Mouse (Mus musculus) stomach, postnatal 0 days (tissue): ENCODE measurements around the gene Esrp2. TPM values are rescaled to one million over a fixed set of nuclear protein-coding genes. Genes with fewer than 3 reads are reported as not detected.

Source experiments
- ATAC-seq: fragments of 200-750 bp; cut with Nextera tagmentation; 2 replicates; pipeline ENCODE4 v1.8.0; 2017; ENCODE audit not compliant: low FRiP score, low TSS enrichment
- DNase-seq: peaks from one replicate; pipeline ENCODE4 v3.0.0-alpha.2; 2016; ENCODE audit warnings: low spot score
- H3K27ac ChIP-seq: fragments of 300-500 bp; sonication (generic); replicated peaks from 2 replicates; pipeline ENCODE4 v1.5.1; 2014; ENCODE audit warnings: mild to moderate bottlenecking, control low read depth
- H3K27me3 ChIP-seq: fragments of 300-500 bp; sonication (generic); 2 replicates; pipeline ENCODE4 v1.6.1; 2014; ENCODE audit warnings: low read length; ENCODE audit not compliant: control insufficient read depth, insufficient read depth
- H3K36me3 ChIP-seq: fragments of 300-500 bp; sonication (generic); 2 replicates; pipeline ENCODE4 v1.6.1; 2014; ENCODE audit warnings: low read length, mixed read lengths; ENCODE audit not compliant: control insufficient read depth, insufficient read depth
- H3K4me1 ChIP-seq: fragments of 300-500 bp; sonication (generic); replicated peaks from 2 replicates; pipeline ENCODE4 v1.6.1; 2014; ENCODE audit warnings: antibody characterized with exemption; ENCODE audit not compliant: control insufficient read depth, insufficient read depth
- H3K4me2 ChIP-seq: fragments of 300-500 bp; sonication (generic); replicated peaks from 2 replicates; pipeline ENCODE4 v1.6.1; 2014; ENCODE audit warnings: low read depth, mild to moderate bottlenecking, control low read depth, moderate library complexity
- H3K4me3 ChIP-seq: fragments of 300-500 bp; sonication (generic); 2 replicates; pipeline ENCODE4 v1.5.1; 2014; ENCODE audit warnings: low read depth, low read length, control low read depth
- H3K9ac ChIP-seq: fragments of 300-500 bp; sonication (generic); 2 replicates; pipeline ENCODE4 v1.6.1; 2014; ENCODE audit warnings: mild to moderate bottlenecking, low read length, control low read depth, mixed read lengths
- H3K9me3 ChIP-seq: fragments of 300-500 bp; sonication (generic); 2 replicates; pipeline ENCODE4 v1.6.1; 2016; ENCODE audit warnings: low read length; ENCODE audit not compliant: control insufficient read depth
- CTCF ChIP-seq: IDR thresholded peaks from 2 replicates; pipeline ENCODE4 v1.5.1; 2016; ENCODE audit warnings: antibody characterized with exemption, low read depth, mild to moderate bottlenecking, moderate library complexity
- EP300 ChIP-seq: optimal IDR thresholded peaks from 2 replicates; pipeline ENCODE3; 2016; ENCODE audit warnings: antibody characterized with exemption
- WGBS: fragments of 180-500 bp; shearing (Covaris S2); extraction: QIAGEN DNeasy Blood & Tissue Kit; methylation state at CpG from one replicate; pipeline ENCODE4 v1.1.7; 2014; 5-methylcytosine and 5-hydroxymethylcytosine counted together
- polyA plus RNA-seq: library from polyadenylated mRNA; unstranded; fragments of >200 nt; fragmentation: Nextera tagmentation; extraction: Ambion mirVana; gene quantifications from 2 replicates; pipeline ENCODE4 v1.2.1, GENCODE M21; 2015

The Esrp2 gene
- polyA plus RNA-seq, 1 experiment from 2014 or later = 38.9 TPM

DNA sequence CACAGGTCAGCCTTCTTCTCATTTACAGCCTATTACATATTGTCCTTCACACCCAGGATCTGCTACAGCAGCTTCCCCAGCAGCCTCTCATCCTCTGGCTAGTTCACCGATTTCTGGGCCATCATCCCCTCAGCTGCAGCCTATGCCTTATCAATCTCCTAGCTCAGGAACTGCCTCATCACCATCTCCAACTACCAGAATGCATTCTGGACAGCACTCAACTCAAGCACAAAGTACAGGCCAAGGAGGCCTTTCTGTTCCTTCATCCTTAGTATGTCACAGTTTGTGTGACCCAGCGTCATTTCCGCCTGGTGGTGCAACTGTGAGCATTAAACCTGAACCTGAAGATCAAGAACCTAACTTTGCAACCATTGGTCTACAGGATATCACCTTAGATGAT, 28.0 kb downstream of the Esrp2 start:
- Histone ChIP-seq H3K9me3 (no peaks in the 10 kb centered on the region), H3K36me3 (peaks cover 10% of the 10 kb centered on the region; the same call in 1 of the 2 replicates), H3K4me3 (no peak overlapping the region), H3K27ac (no peak overlapping the region), H3K27me3 (no peaks in the 10 kb centered on the region), H3K9ac (no peak overlapping the region), H3K4me2 (no peak overlapping the region), H3K4me1 (no peaks in the 10 kb centered on the region)
- TF ChIP-seq CTCF = no peak
- TF ChIP-seq EP300 = no peak
- ATAC-seq = no peak
- WGBS = 92% methylated on average over 3 of the region's 3 CpGs
- DNase-seq = no peak

DNA sequence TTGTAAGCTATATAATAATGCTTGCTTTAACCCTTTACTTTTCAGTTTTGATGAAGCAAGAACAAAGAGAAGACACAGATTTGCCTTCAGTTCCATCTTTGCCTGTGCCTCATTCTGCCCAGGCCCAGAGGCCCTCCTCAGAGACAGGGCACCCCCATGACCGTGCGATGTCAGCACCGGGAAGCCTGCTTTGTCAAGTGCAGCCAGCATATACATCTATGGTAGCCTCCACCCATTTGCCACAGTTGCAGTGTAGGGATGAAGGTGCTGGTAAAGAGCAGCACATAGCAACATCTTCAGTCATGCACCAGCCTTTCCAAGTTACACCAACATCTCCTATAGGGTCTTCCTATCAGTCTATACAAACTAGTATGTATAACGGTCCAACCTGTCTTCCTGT, 28.7 kb downstream of the Esrp2 start:
- H3K4me2 ChIP-seq = no peak overlapping the region
- no peak overlapping the region for H3K4me3 ChIP-seq
- no peaks in the 10 kb centered on the region for H3K9me3 ChIP-seq
- H3K27me3 ChIP-seq = no peaks in the 10 kb centered on the region
- ATAC-seq (no peak), DNase-seq (no peak)
- no peak overlapping the region for H3K9ac ChIP-seq
- H3K36me3 ChIP-seq = peaks cover 10% of the 10 kb centered on the region; the same call in 1 of the 2 replicates
- no peak for TF ChIP-seq CTCF
- no peak for TF ChIP-seq EP300
- 90% methylated on average over 4 of the region's 4 CpGs for whole genome bisulfite sequencing
- H3K27ac ChIP-seq = no peak overlapping the region
- no peaks in the 10 kb centered on the region for H3K4me1 ChIP-seq

DNA sequence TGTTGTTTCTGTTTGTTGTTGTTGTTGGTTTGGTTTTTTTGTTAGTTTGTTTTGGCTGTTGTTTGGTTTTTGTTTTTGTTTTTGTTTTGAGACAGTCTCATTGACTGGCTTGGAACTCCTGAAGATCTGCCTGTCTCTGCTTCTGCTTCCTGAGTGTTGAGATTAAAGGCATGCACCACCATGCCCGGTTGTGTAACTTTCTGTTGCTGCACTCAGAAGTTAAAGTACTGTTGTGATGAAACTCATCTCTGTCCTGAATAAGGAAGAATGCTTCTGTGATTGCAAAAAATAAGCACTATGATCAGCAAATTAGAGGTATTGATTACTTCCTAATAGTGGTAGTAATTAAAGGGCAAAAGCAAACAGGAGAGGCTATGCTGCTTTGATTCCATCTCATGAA, 30.6 kb downstream of the Esrp2 start:
- Histone ChIP-seq H3K9ac (no peak overlapping the region), H3K9me3 (no peaks in the 10 kb centered on the region), H3K36me3 (peaks cover 10% of the 10 kb centered on the region; the same call in 1 of the 2 replicates), H3K4me3 (no peak overlapping the region), H3K27me3 (no peaks in the 10 kb centered on the region), H3K4me1 (no peaks in the 10 kb centered on the region), H3K27ac (no peak overlapping the region), H3K4me2 (no peak overlapping the region)
- 71% methylated on average over 1 of the region's 1 CpGs for WGBS
- no peak for TF ChIP-seq CTCF
- TF ChIP-seq EP300 = no peak
- no peak for DNase-seq
- no peak for ATAC-seq

DNA sequence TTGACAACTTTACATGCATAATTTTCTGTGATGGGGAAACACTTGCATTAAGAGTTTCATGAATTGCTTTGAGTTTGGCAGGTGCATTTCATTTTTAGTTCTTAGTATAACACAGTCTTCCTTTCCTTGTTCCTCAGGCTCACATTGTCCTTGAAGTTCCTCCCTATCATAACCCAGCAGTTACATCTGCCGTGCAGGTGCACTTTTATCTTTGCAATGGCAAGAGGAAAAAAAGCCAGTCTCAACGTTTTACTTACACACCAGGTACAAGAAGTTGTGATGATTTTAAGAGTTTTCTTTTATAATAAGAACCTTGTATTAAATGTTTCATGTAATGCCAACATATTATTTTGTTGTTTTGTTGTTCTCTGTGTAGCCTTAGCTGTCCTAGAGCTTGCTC, 32.9 kb downstream of the Esrp2 start:
- Histone ChIP-seq H3K27me3 (no peaks in the 10 kb centered on the region), H3K4me3 (no peak overlapping the region), H3K27ac (no peak overlapping the region), H3K36me3 (peaks cover 14% of the 10 kb centered on the region), H3K9me3 (no peaks in the 10 kb centered on the region), H3K4me1 (no peaks in the 10 kb centered on the region), H3K4me2 (no peak overlapping the region), H3K9ac (no peak overlapping the region)
- ATAC-seq (no peak), DNase-seq (no peak)
- 90% methylated on average over 2 of the region's 2 CpGs for WGBS
- TF ChIP-seq CTCF = no peak
- TF ChIP-seq EP300 = no peak

DNA sequence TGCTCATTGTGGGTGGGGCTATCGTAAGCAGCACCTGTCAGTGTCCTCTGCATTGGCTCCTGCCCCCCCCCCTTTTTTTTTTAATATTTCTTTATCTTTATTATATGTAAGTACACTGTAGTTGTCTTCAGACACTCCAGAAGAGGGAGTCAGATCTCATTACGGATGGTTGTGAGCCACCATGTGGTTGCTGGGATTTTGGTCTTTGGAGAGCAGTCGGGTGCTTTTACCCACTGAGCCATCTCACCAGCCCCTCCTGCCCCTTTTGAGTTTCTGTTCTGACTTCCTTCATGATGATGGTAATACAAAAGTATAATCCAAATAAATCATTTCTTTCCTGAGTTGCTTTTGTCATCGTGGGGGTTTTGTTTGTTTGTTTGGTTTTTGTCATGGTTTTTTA, 34.5 kb downstream of the Esrp2 start:
- no peaks in the 10 kb centered on the region for H3K9me3 ChIP-seq
- TF ChIP-seq CTCF = no peak
- no peak for TF ChIP-seq EP300
- WGBS = 86% methylated on average over 4 of the region's 4 CpGs
- no peak for ATAC-seq
- H3K4me1 ChIP-seq = no peaks in the 10 kb centered on the region
- peaks cover 6% of the 10 kb centered on the region for H3K36me3 ChIP-seq
- DNase-seq = no peak
- H3K27ac ChIP-seq = no peak overlapping the region
- no peak overlapping the region for H3K4me3 ChIP-seq
- H3K4me2 ChIP-seq = no peak overlapping the region
- H3K27me3 ChIP-seq = no peaks in the 10 kb centered on the region
- H3K9ac ChIP-seq = no peak overlapping the region

Other genes with a start within 250 kb of the Esrp2 start
- gene Nrn1l, start 243.4 kb downstream of the Esrp2 start, polyA plus RNA-seq = 0.40 TPM in 1 of 2 replicates, not detected in the other
- 13.4 and 14.8 TPM in 2 replicates for gene Pskh1, start 236.5 kb downstream of the Esrp2 start, polyA plus RNA-seq
- gene Ctrl, start 203.1 kb downstream of the Esrp2 start, polyA plus RNA-seq = 0.22 and 0.85 TPM in 2 replicates
- 65.9 and 68.0 TPM in 2 replicates for gene Psmb10, start 198.5 kb downstream of the Esrp2 start, polyA plus RNA-seq
- 0.75 and 0.77 TPM in 2 replicates for gene Lcat, start 193.6 kb downstream of the Esrp2 start, polyA plus RNA-seq
- gene Slc12a4, start 170.9 kb downstream of the Esrp2 start, polyA plus RNA-seq = 12.8 and 14.1 TPM in 2 replicates
- gene Dpep3, start 157.5 kb downstream of the Esrp2 start, polyA plus RNA-seq = not detected in 2 replicates
- 8.1 and 8.3 TPM in 2 replicates for gene Dus2, start 145.6 kb downstream of the Esrp2 start, polyA plus RNA-seq
- gene Dpep2nb, start 131.0 kb downstream of the Esrp2 start, polyA plus RNA-seq = not detected in 2 replicates
- gene Ddx28, start 125.1 kb downstream of the Esrp2 start, polyA plus RNA-seq = 9.2 and 10.0 TPM in 2 replicates
- 2.5 TPM in 2 replicates for gene Nfatc3, start 78.1 kb downstream of the Esrp2 start, polyA plus RNA-seq
- 5.6 and 5.7 TPM in 2 replicates for gene Pla2g15, start 13.4 kb upstream of the Esrp2 start, polyA plus RNA-seq
- gene Slc7a6, start 31.9 kb upstream of the Esrp2 start, polyA plus RNA-seq = 24.3 and 25.8 TPM in 2 replicates
- gene Slc7a6os, start 74.0 kb upstream of the Esrp2 start, polyA plus RNA-seq = 18.6 and 18.8 TPM in 2 replicates
- 21.9 and 22.1 TPM in 2 replicates for gene Prmt7, start 74.0 kb upstream of the Esrp2 start, polyA plus RNA-seq
- gene Smpd3, start 201.0 kb upstream of the Esrp2 start, polyA plus RNA-seq = 47.6 and 47.7 TPM in 2 replicates